Mouse (Mus musculus) left cerebral cortex, adult 2 months (tissue): ENCODE results near the gene Slc9a1. TPM values are rescaled to one million over a fixed set of nuclear protein-coding genes. Genes with fewer than 3 reads are reported as not detected.

ENCODE experiments used
- DNase-seq, 2 experiments: peaks; one replicate each; pipeline ENCODE4 v3.0.0; 2021 to 2022; ENCODE audit warnings: low spot score in 2 of 2, mixed read lengths in 1 of 2; ENCODE audit errors: extremely low spot score in 1 of 2
- H3K27ac ChIP-seq: fragments of 200-600 bp; 2 replicates; pipeline ENCODE4 v1.8.1; 2022
- H3K4me3 ChIP-seq: fragments of 200-600 bp; 2 replicates; pipeline ENCODE4 v1.8.1; 2022
- CTCF ChIP-seq: fragments of 200-600 bp; IDR thresholded peaks from 2 replicates; pipeline ENCODE4 v1.8.1; 2022; ENCODE audit warnings: antibody characterized with exemption, mild to moderate bottlenecking, moderate library complexity
- intact Hi-C: fragments of 180-260 bp; cut with DNase I; formaldehyde crosslinking; loops from one replicate; pipeline ENCODE4 v1.15.1; 2025
- total RNA-seq, 2 experiments: library from RNA; stranded (reverse); gene quantifications; 2 replicates each; pipeline ENCODE4 v1.2.3; 2021

Slc9a1 gene
- total RNA-seq, 2 experiments from 2014 or later = 49.8 to 53.0 TPM

DNA sequence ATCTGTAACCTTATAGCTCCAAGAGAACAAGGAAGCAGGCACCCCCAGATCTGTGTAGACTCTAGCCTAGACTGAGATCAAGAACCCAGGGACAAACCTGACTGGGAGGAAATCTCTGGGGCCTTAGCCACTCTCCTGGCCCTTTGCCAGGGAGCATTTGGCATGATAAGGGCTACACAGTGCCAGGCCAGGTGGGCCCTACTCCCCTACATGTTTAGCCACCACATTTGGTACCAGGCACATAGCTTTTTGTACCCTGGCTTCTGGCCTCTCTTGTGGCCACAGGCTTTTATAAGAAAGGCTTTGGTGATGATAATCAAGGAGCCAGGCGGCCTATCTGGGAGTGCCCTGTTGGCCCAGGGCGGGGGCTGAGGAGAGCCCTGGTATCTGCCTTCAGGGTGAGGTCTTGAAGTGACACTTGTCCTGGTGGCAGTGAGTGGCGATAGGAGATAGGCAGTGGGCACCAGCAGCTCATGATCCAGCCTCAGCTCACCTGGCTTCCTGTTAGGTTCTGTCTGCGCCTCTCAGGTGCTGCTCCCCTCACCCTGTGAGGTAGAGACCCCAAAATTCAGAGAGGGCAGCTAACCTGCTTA is 25.6 kb downstream of the Slc9a1 start:
- no peak for TF ChIP-seq CTCF
- H3K4me3 ChIP-seq = no peak overlapping the region
- H3K27ac ChIP-seq = no peak overlapping the region
- intact Hi-C loops = no loop called here
- no peak for DNase-seq

DNA sequence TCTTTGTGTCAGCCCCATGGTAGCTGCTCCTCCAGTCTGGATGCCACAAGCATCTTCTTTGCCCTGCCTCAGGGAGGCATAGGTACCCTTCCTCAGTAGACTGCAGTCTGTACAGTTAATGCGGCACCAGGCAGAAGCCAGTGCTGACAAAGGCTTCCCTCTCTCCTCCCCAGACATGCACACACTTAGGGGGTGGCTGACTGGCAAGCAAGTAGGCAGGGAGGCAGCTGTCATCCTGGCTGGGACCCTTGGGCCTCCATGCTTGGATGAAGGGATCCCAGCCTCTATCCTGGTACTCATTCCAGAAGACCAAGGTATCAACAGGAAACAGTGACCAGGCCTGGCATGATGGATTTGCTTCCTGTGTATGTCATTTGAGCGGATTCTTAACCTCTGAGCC is 26.6 kb downstream of the Slc9a1 start:
- no peak for TF ChIP-seq CTCF
- H3K27ac ChIP-seq = no peak overlapping the region
- intact Hi-C loops = no loop called here
- no peak for DNase-seq
- no peak overlapping the region for H3K4me3 ChIP-seq

DNA sequence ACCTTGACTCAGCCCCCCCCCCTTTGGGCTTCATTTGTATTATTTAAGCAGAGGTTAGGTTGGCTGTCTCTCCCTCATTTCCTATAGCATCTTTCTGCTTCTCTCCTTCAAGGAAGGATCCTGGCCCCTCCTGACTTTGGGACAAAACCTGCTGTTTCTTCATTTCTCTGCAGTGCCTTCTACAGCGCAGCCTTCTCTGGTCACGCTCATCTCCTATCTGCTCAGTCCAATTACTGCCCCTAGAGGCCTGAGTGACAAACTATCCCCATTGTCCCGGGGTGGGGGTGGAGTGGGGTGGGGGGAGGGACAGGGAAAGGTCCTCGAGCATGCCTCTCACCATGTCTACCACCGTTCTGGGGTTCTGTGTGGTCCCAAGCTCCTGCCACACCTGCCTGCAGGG is 27.8 kb downstream of the Slc9a1 start:
- Histone ChIP-seq H3K4me3 (no peak overlapping the region), H3K27ac (no peak overlapping the region)
- TF ChIP-seq CTCF = no peak; the same call in 1 of the 2 replicates
- intact Hi-C loops = no loop called here
- DNase-seq = no peak

- Histone ChIP-seq H3K27ac (no peak overlapping the region), H3K4me3 (no peak overlapping the region)
- no peak for TF ChIP-seq CTCF
- intact Hi-C loops = no loop called here
- no peak for DNase-seq
Measured at GRCm38 (mm10) chr4:133397961-133398360, 28.5 kb downstream of the Slc9a1 start.

DNA sequence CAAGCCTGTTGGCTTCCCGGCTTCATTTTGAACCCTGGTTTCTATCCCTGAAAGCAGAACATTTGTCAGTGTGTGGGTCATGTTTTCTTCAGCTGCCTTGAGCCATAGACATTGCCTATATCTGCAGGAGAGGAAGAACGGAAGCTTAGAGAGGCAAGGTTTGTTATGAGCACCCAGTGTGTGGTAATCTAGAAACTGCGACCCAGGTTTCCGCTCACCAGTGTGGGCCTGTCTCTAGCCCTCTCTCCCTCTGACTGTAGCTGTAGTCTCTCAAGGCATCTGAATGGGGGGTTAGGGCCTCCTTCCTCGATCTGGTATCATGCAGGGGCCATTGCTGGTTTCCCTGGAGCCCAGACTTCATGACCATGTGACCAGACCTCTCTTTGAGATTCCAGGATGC is 29.1 kb downstream of the Slc9a1 start:
- Histone ChIP-seq H3K4me3 (no peak overlapping the region), H3K27ac (no peak overlapping the region)
- no peak for DNase-seq
- intact Hi-C loops = no loop called here
- TF ChIP-seq CTCF = no peak

- no peak overlapping the region for H3K4me3 ChIP-seq
- H3K27ac ChIP-seq = no peak overlapping the region
- TF ChIP-seq CTCF = no peak
- no peak for DNase-seq
- intact Hi-C loops = no loop called here
Measured at GRCm38 (mm10) chr4:133399509-133399908, 30.0 kb downstream of the Slc9a1 start.

- no peak overlapping the region for H3K4me3 ChIP-seq
- no peak overlapping the region for H3K27ac ChIP-seq
- no peak for DNase-seq
- TF ChIP-seq CTCF = no peak
- intact Hi-C loops = no loop called here
Measured at GRCm38 (mm10) chr4:133400098-133400497, 30.6 kb downstream of the Slc9a1 start.

- no peak overlapping the region for H3K4me3 ChIP-seq
- DNase-seq = no peak
- TF ChIP-seq CTCF = no peak
- intact Hi-C loops = no loop called here
- H3K27ac ChIP-seq = no peak overlapping the region
Measured at GRCm38 (mm10) chr4:133402011-133402410, 32.5 kb downstream of the Slc9a1 start.

DNA sequence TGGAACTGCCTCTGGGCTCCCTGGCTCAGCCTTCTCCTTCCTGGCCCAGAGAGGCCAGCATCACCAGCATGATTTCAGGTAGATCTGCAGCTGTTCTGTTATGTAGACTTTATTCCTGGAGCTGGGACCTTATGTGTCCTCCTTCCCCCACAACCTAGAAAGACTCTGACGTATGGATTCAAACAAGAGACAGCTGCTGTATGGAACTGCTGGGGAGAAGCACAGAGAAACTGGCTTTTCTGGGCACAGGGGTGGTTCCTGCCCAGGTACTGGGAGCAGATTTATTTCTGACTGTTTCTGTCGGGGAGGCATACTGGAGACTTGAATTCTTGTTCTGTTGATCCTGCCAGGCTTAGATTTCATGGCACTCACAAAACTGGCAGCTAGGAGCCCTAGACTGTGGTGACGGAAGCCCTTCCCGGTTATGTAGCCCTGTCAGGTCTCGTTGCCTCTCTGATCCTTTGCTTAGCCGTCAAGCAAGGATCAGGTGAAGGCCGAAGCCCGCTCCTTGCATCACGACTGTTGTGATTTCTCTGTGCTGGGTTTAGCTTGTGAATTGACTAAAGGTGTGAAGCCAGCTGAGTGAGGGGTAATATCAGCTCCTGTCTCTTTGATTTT is 34.2 kb downstream of the Slc9a1 start:
- no peak for DNase-seq
- H3K27ac ChIP-seq = no peak overlapping the region; the same call in 1 of the 2 replicates
- no peak for TF ChIP-seq CTCF
- intact Hi-C loops = no loop called here
- no peak overlapping the region for H3K4me3 ChIP-seq

- TF ChIP-seq CTCF = no peak
- intact Hi-C loops = no loop called here
- no peak for DNase-seq
- no peak overlapping the region for H3K27ac ChIP-seq
- no peak overlapping the region for H3K4me3 ChIP-seq
Measured at GRCm38 (mm10) chr4:133404256-133404655, 34.8 kb downstream of the Slc9a1 start.

GRCm38 (mm10) chr4:133406313-133407056 is 37.0 kb downstream of the Slc9a1 start:
- no peak for DNase-seq
- Histone ChIP-seq H3K27ac (no peak overlapping the region), H3K4me3 (no peak overlapping the region)
- no peak for TF ChIP-seq CTCF
- intact Hi-C loops = no loop called here

- intact Hi-C loops = no loop called here
- TF ChIP-seq CTCF = no peak
- Histone ChIP-seq H3K4me3 (no peak overlapping the region), H3K27ac (no peak overlapping the region)
- DNase-seq = no peak
Measured at GRCm38 (mm10) chr4:133407114-133407787, 37.7 kb downstream of the Slc9a1 start.
